Mouse (Mus musculus): ENCODE measurements around the gene Ttf2. TPM values are rescaled to one million over a fixed set of nuclear protein-coding genes. Genes with fewer than 3 reads are reported as not detected.

Gene Ttf2
- total RNA-seq, 2 experiments from 2014 or later, result 9.6 to 11.1 TPM

DNA sequence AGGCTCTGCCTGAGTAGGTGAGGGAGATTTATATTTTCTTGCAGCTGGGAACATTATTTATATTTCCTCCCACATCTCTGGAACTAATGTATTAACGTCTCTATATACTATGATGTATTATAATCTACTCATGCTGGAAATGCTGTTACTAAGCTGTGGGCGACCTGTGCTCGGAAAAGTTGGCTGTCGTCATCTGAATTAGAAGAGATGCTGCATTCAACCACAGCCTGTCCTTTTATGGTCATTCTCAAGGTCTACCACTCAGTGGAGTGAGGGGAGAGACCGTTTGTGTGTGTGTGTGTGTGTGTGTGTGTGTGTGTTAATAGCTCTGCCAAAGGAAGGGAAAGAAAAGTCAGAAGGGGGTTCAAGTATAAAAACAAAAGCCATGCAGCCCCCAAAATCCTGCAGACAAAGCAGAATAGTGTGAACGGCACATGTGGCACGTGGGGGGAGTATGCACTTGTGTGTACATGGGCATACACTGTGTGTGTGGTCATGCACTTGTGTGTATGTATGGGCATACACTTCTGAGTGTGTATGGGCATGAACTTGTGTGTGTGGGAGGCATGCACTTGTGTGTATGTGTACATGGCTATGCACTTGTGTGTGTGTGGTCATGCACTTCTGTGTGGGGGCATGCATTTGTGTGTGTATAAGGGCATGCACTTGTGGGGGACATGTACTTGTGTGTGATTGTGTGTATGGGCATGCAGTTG is 57.8 kb downstream of the Ttf2 start:
- no peak for DNase-seq

DNA sequence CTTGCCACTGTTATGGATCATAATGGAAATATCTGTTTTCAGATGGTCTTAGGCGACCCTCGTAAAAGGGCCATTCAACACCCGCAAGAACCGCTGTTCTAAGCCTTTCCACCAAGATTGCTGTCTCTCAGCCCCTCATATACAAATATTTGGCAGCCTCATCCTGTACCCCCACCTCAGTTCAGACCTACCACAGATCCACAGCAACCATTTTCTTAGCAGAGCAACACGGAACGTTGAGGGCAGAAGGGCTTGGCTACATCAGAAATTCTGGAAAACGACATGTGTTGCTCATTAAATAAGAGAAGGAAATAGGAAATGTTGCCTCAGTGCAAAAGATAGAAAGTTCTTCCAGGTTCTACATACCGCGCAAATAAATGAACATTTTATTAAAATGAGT is 58.4 kb downstream of the Ttf2 start:
- no peak for DNase-seq

DNA sequence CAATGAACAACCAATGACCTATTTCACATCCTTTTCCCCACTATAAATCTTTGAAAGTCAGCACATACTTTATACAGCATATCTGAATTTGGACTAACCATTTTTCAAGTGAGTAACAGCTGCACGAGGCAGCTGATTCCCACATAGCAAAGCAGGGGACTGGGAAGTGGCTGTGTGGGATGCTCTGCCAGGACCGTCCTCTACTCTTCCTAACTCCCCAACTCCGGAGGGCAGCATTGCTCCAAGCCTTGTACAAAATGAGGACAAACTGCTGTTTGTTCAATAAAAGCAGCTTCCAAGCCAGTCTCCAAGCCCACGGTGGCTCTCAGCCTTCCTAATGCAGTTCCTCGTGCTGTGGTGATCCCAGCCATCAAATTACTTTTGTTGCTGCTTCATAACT is 58.8 kb downstream of the Ttf2 start:
- DNase-seq, result no peak

DNA sequence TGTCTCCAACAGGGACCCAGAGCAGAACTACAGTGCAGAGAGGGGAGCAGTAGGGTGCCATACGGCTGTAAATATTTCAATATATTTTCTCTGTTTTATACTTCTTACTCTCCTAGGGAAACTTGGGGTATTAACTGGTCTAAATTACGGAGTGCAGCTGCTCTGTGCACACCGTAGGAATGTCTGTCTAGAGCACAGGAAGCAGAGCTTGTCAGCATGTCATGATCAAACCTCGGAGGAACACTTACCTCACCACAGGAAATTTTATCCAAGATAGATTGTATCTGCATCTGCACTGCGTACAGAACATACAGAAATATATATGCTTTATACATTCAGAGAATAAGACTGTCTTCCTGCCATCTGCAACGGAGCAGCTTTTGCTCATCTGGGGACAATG is 60.9 kb downstream of the Ttf2 start:
- DNase-seq, result no peak

DNA sequence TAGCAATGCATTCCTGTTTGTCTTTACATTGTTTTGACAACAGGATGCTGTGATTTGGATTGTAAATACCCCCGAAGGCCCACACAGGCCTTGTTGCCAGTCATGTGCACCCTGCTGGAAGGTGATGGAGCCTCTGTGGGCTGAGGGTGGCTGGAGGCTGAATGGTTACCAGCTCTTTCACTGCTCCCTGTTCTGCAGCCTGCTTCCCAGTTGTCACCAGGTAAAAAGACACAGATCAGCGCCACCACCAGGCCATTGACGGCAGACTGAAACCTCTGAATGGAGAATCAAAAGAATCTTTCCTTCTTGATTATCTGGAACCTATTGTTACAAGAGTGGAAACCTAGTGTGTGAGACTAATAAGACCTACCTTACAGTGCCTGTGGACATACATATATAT is 62.5 kb downstream of the Ttf2 start:
- peak; percentile 36 for DNase-seq

DNA sequence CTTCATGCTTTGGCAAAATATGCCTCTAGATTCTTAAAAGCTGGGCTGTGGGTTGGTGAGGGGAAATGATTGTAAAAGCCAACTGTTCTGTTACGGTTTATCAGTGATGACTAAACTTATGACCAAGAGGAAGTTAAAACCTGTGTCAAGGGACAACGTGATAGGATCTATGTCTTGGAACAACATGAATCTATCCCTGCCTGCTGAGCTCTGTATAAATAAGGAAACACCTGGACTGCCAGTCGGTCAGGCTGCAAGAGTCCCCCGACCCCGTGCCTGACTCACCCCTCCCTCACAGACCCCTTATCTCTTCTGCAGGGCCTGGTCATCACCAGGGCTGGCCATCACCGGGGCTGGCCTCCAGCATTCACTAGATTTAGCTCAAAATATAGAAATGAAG is 63.3 kb downstream of the Ttf2 start:
- no peak for DNase-seq

DNA sequence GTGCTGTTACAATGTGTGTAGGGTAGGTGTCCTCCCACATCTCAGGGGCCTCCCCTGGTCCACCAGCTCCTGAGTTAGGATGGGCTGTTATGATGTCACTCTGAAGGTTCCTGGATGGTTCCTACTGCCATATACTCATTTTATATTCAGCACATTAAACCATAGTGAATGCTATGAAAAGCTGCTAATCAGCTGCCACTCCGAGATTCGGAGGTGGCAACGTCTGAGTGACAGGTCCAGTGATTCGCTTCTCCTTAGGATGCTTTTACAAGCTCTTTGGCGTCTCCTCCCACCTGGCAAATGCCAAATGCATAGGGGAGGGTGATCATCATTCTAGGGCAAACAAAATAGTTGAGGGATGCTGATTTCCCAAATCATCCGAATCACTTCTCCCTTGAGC is 74.0 kb downstream of the Ttf2 start:
- DNase-seq, result no peak

DNA sequence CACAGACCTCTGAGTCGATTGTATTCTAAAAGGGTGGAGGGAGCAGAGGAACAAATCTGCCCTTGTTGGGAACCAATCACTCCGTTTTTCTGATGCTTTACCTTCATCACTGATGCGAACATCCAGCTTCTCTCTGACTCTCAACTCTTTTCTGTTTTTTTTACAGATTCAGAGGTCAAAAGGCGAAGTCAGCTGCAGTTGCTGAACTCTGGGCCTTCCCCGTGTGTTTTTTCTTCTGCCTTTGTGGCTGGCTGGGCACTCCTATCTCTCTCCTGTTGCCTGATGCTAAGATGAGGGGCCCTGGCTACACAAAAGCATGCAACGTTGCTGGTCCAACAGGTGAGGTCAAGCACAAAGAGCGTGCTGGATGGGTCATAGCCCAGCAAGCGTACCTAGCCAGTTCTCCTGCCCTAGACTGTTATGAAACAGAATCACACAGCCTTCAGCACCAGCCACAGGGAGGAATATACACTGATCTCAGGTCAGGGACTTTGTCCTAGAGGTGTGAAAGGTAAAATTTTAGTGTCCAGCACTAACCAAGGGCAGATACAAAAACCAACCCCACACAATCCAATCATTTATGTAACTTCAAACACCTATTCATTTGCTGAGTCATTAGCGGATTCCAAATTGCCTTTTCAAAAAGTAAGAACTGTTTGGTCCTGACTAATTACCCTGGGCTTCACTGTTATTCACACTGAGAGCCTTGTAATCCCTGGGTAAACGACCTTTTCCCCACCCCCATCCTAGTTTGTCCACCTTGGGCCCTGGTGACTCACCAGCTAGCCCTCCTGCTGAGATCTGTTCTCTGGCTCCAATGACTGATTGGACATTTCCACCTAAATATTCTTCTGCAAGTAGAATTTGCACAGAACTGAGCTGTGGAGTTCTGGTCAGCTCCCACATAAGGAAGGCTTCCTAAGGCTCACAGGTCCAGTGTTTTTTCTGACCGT is 76.8 kb downstream of the Ttf2 start:
- DNase-seq, result no peak

DNA sequence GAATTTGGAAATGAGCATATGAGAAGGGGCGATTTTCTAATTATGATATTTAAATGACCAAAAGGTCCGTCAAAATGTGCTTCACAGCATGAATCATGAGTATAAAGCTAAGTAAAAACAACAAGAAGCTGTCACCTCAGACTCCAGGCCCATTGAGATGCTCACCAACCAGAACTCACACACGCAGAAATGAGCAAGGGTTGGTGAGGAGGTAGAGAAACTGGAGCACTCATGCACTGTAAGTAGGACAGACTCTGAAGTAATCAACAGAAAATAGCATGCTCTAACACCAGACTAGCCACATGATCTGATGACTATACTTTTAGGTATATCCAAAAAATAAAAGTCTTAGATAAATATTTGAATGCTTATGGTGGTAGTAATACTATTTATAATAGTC is 79.1 kb downstream of the Ttf2 start:
- DNase-seq, result no peak

DNA sequence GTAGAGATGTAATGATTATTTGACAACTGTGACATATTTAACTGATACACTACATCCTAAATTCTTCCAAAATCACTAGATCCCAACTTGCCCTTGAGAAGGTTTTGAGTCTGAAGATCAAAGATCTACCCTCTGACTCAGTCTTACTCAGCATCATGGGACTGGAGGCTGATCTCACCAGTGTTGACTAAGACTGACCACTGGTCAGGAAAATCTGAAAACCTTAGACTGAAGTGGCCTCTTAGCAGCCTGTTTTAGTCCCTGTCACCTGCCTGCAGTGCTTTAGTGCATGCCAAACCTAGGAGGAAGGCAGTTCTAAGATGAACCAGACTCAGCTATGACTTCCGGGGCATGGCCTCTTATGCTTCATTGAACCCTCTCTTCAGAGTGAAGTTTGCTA is 80.2 kb downstream of the Ttf2 start:
- DNase-seq, result no peak

Other genes starting within 250 kb of the Ttf2 start
- under 1 TPM; 0.63 to 0.95 TPM for gene Vtcn1, start 144.2 kb downstream of the Ttf2 start, total RNA-seq (2021)
- 10 to 100 TPM; 10.3 TPM for gene Trim45, start 47.5 kb downstream of the Ttf2 start, total RNA-seq (2021)
- gene Cd101, start 59.9 kb upstream of the Ttf2 start, total RNA-seq (2021), result 1 to 10 TPM in 1 of 2 experiments, under 1 TPM in 1; 0.74 to 1.0 TPM
- gene Ptgfrn, start 140.6 kb upstream of the Ttf2 start, total RNA-seq (2021), result 10 to 100 TPM; 87.6 to 89.2 TPM

Data from heart, postnatal 4 days (tissue).